In the genomic region with DNA sequence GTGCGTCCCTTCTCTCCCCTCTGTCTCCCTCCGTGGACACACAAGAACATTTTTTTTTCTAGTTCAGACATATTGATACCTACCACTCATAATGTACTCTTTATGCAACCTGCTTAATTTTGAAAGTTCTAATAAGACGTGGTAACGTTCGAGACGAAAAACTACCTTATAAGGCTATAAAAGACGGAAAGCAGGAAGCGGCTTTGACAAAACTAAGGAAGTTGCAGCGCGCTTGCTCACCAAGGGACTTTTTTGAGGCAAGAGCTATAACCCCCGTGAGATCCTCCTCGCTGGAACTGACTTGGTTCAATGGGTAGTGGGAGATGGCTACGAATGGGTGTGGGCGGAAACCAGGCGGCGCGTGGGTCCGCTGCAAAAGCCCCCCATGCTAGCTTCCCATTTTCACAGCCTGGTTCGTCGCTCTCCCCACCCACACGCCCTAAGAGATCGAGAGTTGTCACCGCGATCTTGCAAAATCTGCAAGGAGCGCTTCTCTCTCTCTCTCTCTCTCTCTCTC, we compare ENCODE assay signal across 8 mouse cellular contexts. TPM values are rescaled to one million over a fixed set of nuclear protein-coding genes. Genes with fewer than 3 reads are reported as not detected.
DNase-seq lines count a peak whose midpoint lies in the region; ATAC-seq and TF ChIP-seq lines count a peak whose summit lies in the region.

No protein-coding gene starts in this region.

- no peaks in the 10 kb centered on the region for H3K9me3 ChIP-seq in limb, embryonic 14.5 days (ENCODE audit: control insufficient read depth, low read length)
- no peaks in the 10 kb centered on the region for H3K9me3 ChIP-seq in midbrain, embryonic 15.5 days

- no peak for ATAC-seq in cerebellum, adult (ENCODE audit: insufficient number of reproducible peaks, low FRiP score, low TSS enrichment)
- ATAC-seq in limb, embryonic 14.5 days (ENCODE audit: low FRiP score, low read depth) = no peak
- peak; percentile 43 for ATAC-seq in midbrain, embryonic 15.5 days (replicated peaks)

- peak overlapping the region; percentile 68 for H3K4me2 ChIP-seq in limb, embryonic 14.5 days (replicated peaks; ENCODE audit: low read depth, low read length, severe bottlenecking)
- peak overlapping the region; percentile 60 for H3K4me2 ChIP-seq in midbrain, embryonic 15.5 days

- no peak for TF ChIP-seq POLR2A in kidney, adult 2 months (IDR thresholded peaks at IDR 0.05; ENCODE audit: low read depth, low read length)
- TF ChIP-seq POLR2A in limb, embryonic 14.5 days (IDR thresholded peaks at IDR 0.05; ENCODE audit: borderline replicate concordance, extremely low read depth, insufficient read depth, insufficient read length) = no peak

- H3K4me3 ChIP-seq in kidney, adult 2 months (ENCODE audit: insufficient read depth, low read depth, low read length) = peak overlapping the region; percentile 96
- peak overlapping the region; percentile 78 for H3K4me3 ChIP-seq in limb, embryonic 14.5 days (replicated peaks; ENCODE audit: low read length)
- H3K4me3 ChIP-seq in midbrain, embryonic 15.5 days = peak overlapping the region; percentile 88

- peaks cover 14% of the 10 kb centered on the region for H3K4me1 ChIP-seq in kidney, adult 2 months (ENCODE audit: control insufficient read depth, insufficient read depth, low read length)
- peaks cover 11% of the 10 kb centered on the region; the same call in 1 of the 2 replicates for H3K4me1 ChIP-seq in limb, embryonic 14.5 days (ENCODE audit: control insufficient read depth, insufficient read depth, low read length)
- H3K4me1 ChIP-seq in midbrain, embryonic 15.5 days = peaks cover 35% of the 10 kb centered on the region

- no peak for TF ChIP-seq CTCF in kidney, adult 2 months (conservative IDR thresholded peaks at IDR 0.05; ENCODE audit: insufficient read depth, insufficient read length, low read depth, low read length)

- peak; percentile 37 for DNase-seq in cerebellum, adult 11 months
- peak; percentile 37 for DNase-seq in embryo, embryonic 11.5 days (ENCODE audit: low read depth, low spot score)
- peak; percentile 80 for DNase-seq in heart, adult 8-10 months (ENCODE audit: low spot score)
- DNase-seq in kidney, adult 2 months = peak; percentile 72
- DNase-seq in limb, embryonic 14.5 days (ENCODE audit: low spot score) = peak; percentile 47
- peak; percentile 32 to 57 for DNase-seq in spleen, postnatal 14 days (ENCODE audit: low spot score in 2 of 2)

- peak overlapping the region; percentile 98 for H3K27ac ChIP-seq in kidney, adult 2 months (ENCODE audit: insufficient read depth, low read depth, low read length)
- H3K27ac ChIP-seq in limb, embryonic 14.5 days (replicated peaks; ENCODE audit: low read depth, low read length) = peak overlapping the region; percentile 94
- H3K27ac ChIP-seq in midbrain, embryonic 15.5 days = peak overlapping the region; percentile 96

- H3K27me3 ChIP-seq in kidney, adult 2 months (replicated peaks; ENCODE audit: control insufficient read depth, insufficient read depth, low read length) = no peaks in the 10 kb centered on the region
- no peaks in the 10 kb centered on the region for H3K27me3 ChIP-seq in limb, embryonic 14.5 days (ENCODE audit: control insufficient read depth, insufficient read depth, low read length)
- H3K27me3 ChIP-seq in midbrain, embryonic 15.5 days (replicated peaks) = no peaks in the 10 kb centered on the region

- peak overlapping the region; percentile 88 for H3K9ac ChIP-seq in limb, embryonic 14.5 days (ENCODE audit: low read depth, low read length, severe bottlenecking)
- H3K9ac ChIP-seq in midbrain, embryonic 15.5 days = peak overlapping the region; percentile 94

- WGBS in kidney, adult 2 months = under 1% methylated on average over 25 of the region's 25 CpGs
- under 1% methylated on average over 25 of the region's 25 CpGs for WGBS in limb, embryonic 14.5 days
- WGBS in midbrain, embryonic 15.5 days = under 1% methylated on average over 25 of the region's 25 CpGs

- no peaks in the 10 kb centered on the region for H3K36me3 ChIP-seq in kidney, adult 2 months (ENCODE audit: control insufficient read depth, insufficient read depth, low read length)
- H3K36me3 ChIP-seq in limb, embryonic 14.5 days (ENCODE audit: control insufficient read depth, insufficient read depth, low read length) = no peaks in the 10 kb centered on the region
- no peaks in the 10 kb centered on the region for H3K36me3 ChIP-seq in midbrain, embryonic 15.5 days (replicated peaks)

RNA-seq across cellular contexts. Expression of a gene that starts 1.0 kb away (rescaled TPM):
- total RNA-seq in heart, adult 8-10 months (2022) = 100 to 1,000 TPM in 2 of 4 experiments, 10 to 100 TPM in 2; 93.7 to 107 (median 101) TPM
- polyA plus RNA-seq in kidney, adult 2 months (2012; rRNA removed) = 38.6 and 55.6 TPM in 2 replicates
- 88.4 and 109 TPM in 2 replicates for polyA plus RNA-seq in limb, embryonic 14.5 days (2012; rRNA removed)
- polyA plus RNA-seq in limb, embryonic 14.5 days (2014; fragmentation: Nextera tagmentation; extraction: Ambion mirVana) = 252 and 259 TPM in 2 replicates
- 224 and 228 TPM in 2 replicates for polyA plus RNA-seq in midbrain, embryonic 15.5 days (2015; fragmentation: Nextera tagmentation; extraction: Ambion mirVana)
